18 mouse cellular contexts compared by ENCODE assay signal in genomic region chr1:87520467-87520866, GRCm38 (mm10). TPM values are rescaled to one million over a fixed set of nuclear protein-coding genes. Genes with fewer than 3 reads are reported as not detected.
DNase-seq lines count a peak whose midpoint lies in the region; ATAC-seq and TF ChIP-seq lines count a peak whose summit lies in the region.
"Had no signal": no experiment of that assay in that cellular context is flagged by ENCODE, and none has a peak within 500 bp of the region (broad histone marks: within the 10 kb centered on the region; RNA-seq: fewer than 3 reads in every experiment).

No protein-coding gene starts in this region.

- 0 out of 2 replicates have a peak overlapping the region, but pooled peaks have one; percentile 8 for H3K9ac ChIP-seq in hindbrain, embryonic 12.5 days
- no peak overlapping the region for H3K9ac ChIP-seq in hindbrain, embryonic 11.5 days (ENCODE audit: low read depth, low read length)
- no peak overlapping the region for H3K9ac ChIP-seq in midbrain, embryonic 15.5 days
- H3K9ac ChIP-seq in midbrain, embryonic 14.5 days (replicated peaks; ENCODE audit: low read length) = no peak overlapping the region
- H3K9ac ChIP-seq in hindbrain, embryonic 14.5 days = no peak overlapping the region
- H3K9ac ChIP-seq: limb, embryonic 13.5 days; liver, postnatal 0 days; stomach, embryonic 15.5 days had no signal

- H3K79me2 ChIP-seq in myocyte (ENCODE audit: control insufficient read depth, insufficient read depth) = no peaks in the 10 kb centered on the region

- no peak overlapping the region for H3K4me3 ChIP-seq in hindbrain, embryonic 12.5 days
- H3K4me3 ChIP-seq in hindbrain, embryonic 11.5 days (ENCODE audit: low read depth, low read length) = no peak overlapping the region
- no peak overlapping the region for H3K4me3 ChIP-seq in midbrain, embryonic 15.5 days
- H3K4me3 ChIP-seq in midbrain, embryonic 14.5 days (replicated peaks; ENCODE audit: low read depth, low read length) = no peak overlapping the region
- no peak overlapping the region for H3K4me3 ChIP-seq in hindbrain, embryonic 14.5 days (replicated peaks; ENCODE audit: low read length)
- no peak overlapping the region for H3K4me3 ChIP-seq in myocyte
- H3K4me3 ChIP-seq: forebrain, embryonic 10.5 days; limb, embryonic 13.5 days; stomach, embryonic 15.5 days had no signal

- H3K27me3 ChIP-seq in hindbrain, embryonic 12.5 days = peaks cover 5% of the 10 kb centered on the region; the same call in 1 of the 2 replicates
- H3K27me3 ChIP-seq in hindbrain, embryonic 11.5 days (ENCODE audit: control insufficient read depth, insufficient read depth, low read length) = no peaks in the 10 kb centered on the region
- no peaks in the 10 kb centered on the region for H3K27me3 ChIP-seq in midbrain, embryonic 15.5 days (replicated peaks)
- no peaks in the 10 kb centered on the region for H3K27me3 ChIP-seq in midbrain, embryonic 14.5 days (ENCODE audit: control insufficient read depth, insufficient read depth, low read length)
- no peaks in the 10 kb centered on the region for H3K27me3 ChIP-seq in hindbrain, embryonic 14.5 days (ENCODE audit: control insufficient read depth, insufficient read depth, low read length)
- no peaks in the 10 kb centered on the region for H3K27me3 ChIP-seq in myocyte (ENCODE audit: control insufficient read depth, insufficient read depth, insufficient read length)
- H3K27me3 ChIP-seq: limb, embryonic 13.5 days; stomach, embryonic 15.5 days had no signal

- no peaks in the 10 kb centered on the region for H3K9me3 ChIP-seq in hindbrain, embryonic 12.5 days (replicated peaks)
- H3K9me3 ChIP-seq in hindbrain, embryonic 11.5 days (ENCODE audit: control insufficient read depth, low read length) = no peaks in the 10 kb centered on the region
- no peaks in the 10 kb centered on the region for H3K9me3 ChIP-seq in midbrain, embryonic 15.5 days
- H3K9me3 ChIP-seq in midbrain, embryonic 14.5 days (ENCODE audit: control insufficient read depth, low read length) = no peaks in the 10 kb centered on the region
- no peaks in the 10 kb centered on the region for H3K9me3 ChIP-seq in hindbrain, embryonic 14.5 days (ENCODE audit: control insufficient read depth, low read length)
- H3K9me3 ChIP-seq: forebrain, embryonic 10.5 days; limb, embryonic 13.5 days; stomach, embryonic 15.5 days had no signal

- H3K36me3 ChIP-seq in hindbrain, embryonic 12.5 days = no peaks in the 10 kb centered on the region
- no peaks in the 10 kb centered on the region for H3K36me3 ChIP-seq in hindbrain, embryonic 11.5 days (ENCODE audit: control insufficient read depth, insufficient read depth, low read length)
- H3K36me3 ChIP-seq in midbrain, embryonic 15.5 days (replicated peaks) = no peaks in the 10 kb centered on the region
- no peaks in the 10 kb centered on the region for H3K36me3 ChIP-seq in midbrain, embryonic 14.5 days (ENCODE audit: control insufficient read depth, insufficient read depth, low read length)
- H3K36me3 ChIP-seq in hindbrain, embryonic 14.5 days (replicated peaks; ENCODE audit: control insufficient read depth, insufficient read depth) = no peaks in the 10 kb centered on the region
- no peaks in the 10 kb centered on the region for H3K36me3 ChIP-seq in myocyte (ENCODE audit: control insufficient read depth, insufficient read depth)
- H3K36me3 ChIP-seq: forebrain, embryonic 10.5 days; limb, embryonic 13.5 days; stomach, embryonic 15.5 days had no signal

- no peak for TF ChIP-seq POLR2A in myocyte (IDR thresholded peaks at IDR 0.05; ENCODE audit: insufficient read length, low read depth)

- no peak overlapping the region for H3ac ChIP-seq in myocyte (ENCODE audit: control insufficient read depth, insufficient read length)

- H3K4me2 ChIP-seq in hindbrain, embryonic 12.5 days (replicated peaks) = 0 out of 2 replicates have a peak overlapping the region, but pooled peaks have one; percentile 11
- no peak overlapping the region for H3K4me2 ChIP-seq in hindbrain, embryonic 11.5 days (replicated peaks; ENCODE audit: low read depth, low read length)
- peak overlapping the region; percentile 21; the same call in 1 of the 2 replicates for H3K4me2 ChIP-seq in midbrain, embryonic 15.5 days
- no peak overlapping the region for H3K4me2 ChIP-seq in midbrain, embryonic 14.5 days (ENCODE audit: low read length)
- H3K4me2 ChIP-seq in hindbrain, embryonic 14.5 days (replicated peaks) = peak overlapping the region; percentile 19; the same call in 1 of the 2 replicates
- H3K4me2 ChIP-seq in myocyte (ENCODE audit: low read depth) = peak overlapping the region; percentile 76
- H3K4me2 ChIP-seq: limb, embryonic 13.5 days; stomach, embryonic 15.5 days had no signal

- no peak overlapping the region for H3K27ac ChIP-seq in hindbrain, embryonic 12.5 days
- H3K27ac ChIP-seq in hindbrain, embryonic 11.5 days (ENCODE audit: low read depth, low read length) = no peak overlapping the region
- no peak overlapping the region for H3K27ac ChIP-seq in midbrain, embryonic 15.5 days
- no peak overlapping the region for H3K27ac ChIP-seq in midbrain, embryonic 14.5 days (replicated peaks; ENCODE audit: low read depth, low read length)
- H3K27ac ChIP-seq in hindbrain, embryonic 14.5 days = no peak overlapping the region
- H3K27ac ChIP-seq: forebrain, embryonic 10.5 days; limb, embryonic 13.5 days; stomach, embryonic 15.5 days had no signal

- no peaks in the 10 kb centered on the region for H3K4me1 ChIP-seq in hindbrain, embryonic 12.5 days
- no peaks in the 10 kb centered on the region for H3K4me1 ChIP-seq in hindbrain, embryonic 11.5 days (replicated peaks; ENCODE audit: control insufficient read depth, insufficient read depth, low read length)
- H3K4me1 ChIP-seq in midbrain, embryonic 15.5 days = peaks cover 4% of the 10 kb centered on the region; the same call in 1 of the 2 replicates
- H3K4me1 ChIP-seq in midbrain, embryonic 14.5 days (ENCODE audit: control insufficient read depth, insufficient read depth, low read length) = no peaks in the 10 kb centered on the region
- H3K4me1 ChIP-seq in hindbrain, embryonic 14.5 days (replicated peaks; ENCODE audit: control insufficient read depth, insufficient read depth, low read length) = no peaks in the 10 kb centered on the region
- H3K4me1 ChIP-seq: limb, embryonic 13.5 days; stomach, embryonic 15.5 days had no signal

- no peak for ATAC-seq in hindbrain, embryonic 12.5 days (ENCODE audit: low FRiP score)
- no peak for ATAC-seq in hindbrain, embryonic 11.5 days (ENCODE audit: low FRiP score)
- ATAC-seq in midbrain, embryonic 15.5 days (replicated peaks) = no peak
- no peak for ATAC-seq in midbrain, embryonic 14.5 days (ENCODE audit: low FRiP score, low TSS enrichment)
- no peak for ATAC-seq in hindbrain, embryonic 14.5 days (ENCODE audit: low FRiP score)
- ATAC-seq: activated CD4-positive, CD25-positive, alpha-beta regulatory T cell, adult 4 months; liver, postnatal 0 days had no signal

- no peak for DNase-seq in hindbrain, embryonic 11.5 days (ENCODE audit: low spot score)
- DNase-seq in midbrain, embryonic 14.5 days = no peak
- DNase-seq in hindbrain, embryonic 14.5 days (ENCODE audit: low spot score) = no peak
- no peak for DNase-seq in kidney, adult 18-20 months
- DNase-seq: cerebellum, postnatal 25 days; heart, adult 11 months; kidney, adult 9 months; layer of hippocampus, postnatal 36 days; liver, postnatal 0 days; spleen, adult 18-20 months had no signal

TF ChIP-seq in myocyte, 11 proteins besides CTCF, POLR2A, EP300 and RAD21 (continues in another document):
- no peak for TF ChIP-seq USF1 (IDR thresholded peaks at IDR 0.05; ENCODE audit: low read depth)
- TF ChIP-seq MAX (IDR thresholded peaks at IDR 0.05; ENCODE audit: low read depth) = no peak
- TF ChIP-seq REST (IDR thresholded peaks at IDR 0.05; ENCODE audit: insufficient read depth, insufficient read length) = no peak
- TF ChIP-seq TCF12 (IDR thresholded peaks at IDR 0.05; ENCODE audit: insufficient read depth, poor library complexity, severe bottlenecking) = no peak
- TF ChIP-seq MYOD1 (IDR thresholded peaks at IDR 0.05; ENCODE audit: control insufficient read depth in 1 of 3, insufficient read length in 2 of 3, low read depth in 2 of 3) = no peak
- TF ChIP-seq E2F4 (IDR thresholded peaks at IDR 0.05; ENCODE audit: insufficient read depth) = no peak
- TF ChIP-seq SRF (IDR thresholded peaks at IDR 0.05; ENCODE audit: control insufficient read depth, insufficient read length, low read depth) = no peak
- no peak for TF ChIP-seq TCF3 (IDR thresholded peaks at IDR 0.05; ENCODE audit: insufficient read length, low read depth)
- TF ChIP-seq MYOG (IDR thresholded peaks at IDR 0.05; ENCODE audit: control insufficient read depth in 1 of 3, insufficient read depth in 1 of 3, insufficient read length in 2 of 3, low read depth in 2 of 3) = no peak
- TF ChIP-seq POLR2AphosphoS2 (IDR thresholded peaks at IDR 0.05; ENCODE audit: insufficient read length, low read depth) = no peak

RNA-seq across cellular contexts. Expression of gene Neu2, which starts 10.8 kb away (rescaled TPM):
- not detected in 2 replicates for polyA plus RNA-seq in hindbrain, embryonic 12.5 days (2016; fragmentation: Nextera tagmentation; extraction: Ambion mirVana)
- not detected in 2 replicates for polyA plus RNA-seq in hindbrain, embryonic 11.5 days (2014; fragmentation: Nextera tagmentation; extraction: Ambion mirVana)
- 0.15 and 0.46 TPM in 2 replicates for polyA plus RNA-seq in midbrain, embryonic 15.5 days (2015; fragmentation: Nextera tagmentation; extraction: Ambion mirVana)
- polyA plus RNA-seq in midbrain, embryonic 14.5 days (2014; fragmentation: Nextera tagmentation; extraction: Ambion mirVana) = 0.13 and 0.23 TPM in 2 replicates
- 0.40 and 0.86 TPM in 2 replicates for polyA plus RNA-seq in hindbrain, embryonic 14.5 days (2014; fragmentation: Nextera tagmentation; extraction: Ambion mirVana)
- polyA plus RNA-seq in myocyte (2012; fragmentation: generic; extraction: Trizol) = 1.6 TPM
- polyA plus RNA-seq: activated CD4-positive, CD25-positive, alpha-beta regulatory T cell, adult 4 months; embryonic facial prominence, embryonic 11.5 days; forebrain, embryonic 10.5 days; limb, embryonic 13.5 days had no signal

RNA-seq across cellular contexts. Expression of gene Snorc, which starts 50.4 kb away (rescaled TPM):
- 1.4 and 3.5 TPM in 2 replicates for polyA plus RNA-seq in hindbrain, embryonic 12.5 days (2016; fragmentation: Nextera tagmentation; extraction: Ambion mirVana)
- not detected in 2 replicates for polyA plus RNA-seq in hindbrain, embryonic 11.5 days (2014; fragmentation: Nextera tagmentation; extraction: Ambion mirVana)
- polyA plus RNA-seq in midbrain, embryonic 15.5 days (2015; fragmentation: Nextera tagmentation; extraction: Ambion mirVana) = 0.83 and 1.1 TPM in 2 replicates
- polyA plus RNA-seq in midbrain, embryonic 14.5 days (2014; fragmentation: Nextera tagmentation; extraction: Ambion mirVana) = 1.1 TPM in 1 of 2 replicates, not detected in the other
- 0.78 and 1.0 TPM in 2 replicates for polyA plus RNA-seq in hindbrain, embryonic 14.5 days (2014; fragmentation: Nextera tagmentation; extraction: Ambion mirVana)
- not detected for polyA plus RNA-seq in myocyte (2012; fragmentation: generic; extraction: Trizol)
- polyA plus RNA-seq: activated CD4-positive, CD25-positive, alpha-beta regulatory T cell, adult 4 months; embryonic facial prominence, embryonic 11.5 days; forebrain, embryonic 10.5 days; stomach, embryonic 15.5 days had no signal

RNA-seq across cellular contexts. Expression of gene Ngef, which starts 53.2 kb away (rescaled TPM):
- 4.8 and 5.9 TPM in 2 replicates for polyA plus RNA-seq in hindbrain, embryonic 12.5 days (2016; fragmentation: Nextera tagmentation; extraction: Ambion mirVana)
- polyA plus RNA-seq in hindbrain, embryonic 11.5 days (2014; fragmentation: Nextera tagmentation; extraction: Ambion mirVana) = 2.3 and 2.9 TPM in 2 replicates
- polyA plus RNA-seq in midbrain, embryonic 15.5 days (2015; fragmentation: Nextera tagmentation; extraction: Ambion mirVana) = 22.1 and 24.4 TPM in 2 replicates
- polyA plus RNA-seq in midbrain, embryonic 14.5 days (2014; fragmentation: Nextera tagmentation; extraction: Ambion mirVana) = 13.0 and 16.6 TPM in 2 replicates
- polyA plus RNA-seq in hindbrain, embryonic 14.5 days (2014; fragmentation: Nextera tagmentation; extraction: Ambion mirVana) = 15.4 and 19.0 TPM in 2 replicates
- polyA plus RNA-seq in myocyte (2012; fragmentation: generic; extraction: Trizol) = 5.2 TPM
- polyA plus RNA-seq: activated CD4-positive, CD25-positive, alpha-beta regulatory T cell, adult 4 months had no signal

Comparison
In these comparisons a context has a peak if more than half of its experiments do, and no peak if none do; other contexts are left out.
1. H3K4me2 ChIP-seq: peak in hindbrain, embryonic 12.5 days (single experiment), midbrain, embryonic 15.5 days (single experiment), hindbrain, embryonic 14.5 days (single experiment) and myocyte (single experiment); none in hindbrain, embryonic 11.5 days (single experiment) and midbrain, embryonic 14.5 days (single experiment).